Mouse (Mus musculus): ENCODE measurements around the gene Atg4c.

DNA sequence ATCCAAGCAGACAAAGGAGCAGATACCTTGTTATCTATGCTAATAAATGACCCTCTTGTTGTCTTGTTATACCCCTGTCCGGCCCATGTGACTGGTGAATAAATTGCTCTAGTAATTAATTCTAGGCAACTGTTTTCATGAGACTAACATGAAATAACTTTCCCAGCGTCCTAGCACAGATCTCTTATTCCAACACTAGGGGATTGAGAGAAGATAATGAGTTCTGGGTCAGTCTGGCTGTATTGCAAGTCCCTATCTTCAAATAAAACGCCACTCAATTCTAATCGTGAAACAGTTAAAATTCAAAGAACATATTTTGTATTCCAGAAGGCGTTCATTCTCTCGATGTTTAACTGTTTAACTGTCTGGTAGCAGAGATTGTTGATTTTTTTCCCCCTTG, 520 bp upstream of the Atg4c start:
- no peak for TF ChIP-seq CTCF (IDR thresholded peaks at IDR 0.05 in 2 of 3, conservative IDR thresholded peaks at IDR 0.05 in 1 of 3; ENCODE audit: control insufficient read depth in 1 of 3, insufficient read depth in 1 of 3, low read depth in 2 of 3, low read length in 3 of 3, poor library complexity in 1 of 3, severe bottlenecking in 1 of 3)
- TF ChIP-seq UBTF (IDR thresholded peaks at IDR 0.05; ENCODE audit: borderline replicate concordance, insufficient read depth, low read depth, low read length): no peak
- no peak for TF ChIP-seq MYB (IDR thresholded peaks at IDR 0.05; ENCODE audit: low read depth, low read length)
- TF ChIP-seq EP300 (IDR thresholded peaks at IDR 0.05; ENCODE audit: low read depth in 1 of 2, low read length in 2 of 2): no peak
